Mouse (Mus musculus): ENCODE measurements around the gene Trip4. TPM values are rescaled to one million over a fixed set of nuclear protein-coding genes. Genes with fewer than 3 reads are reported as not detected.

Trip4 gene
- polyA plus RNA-seq, 1 experiment from 2014 or later = 33.7 TPM

GRCm38 (mm10) chr9:65793086-65793485, 115.5 kb downstream of the Trip4 start:
- 83% methylated on average over 3 of the region's 3 CpGs for WGBS
- H3K4me1 ChIP-seq (ENCODE audit: control insufficient read depth, insufficient read depth, low read length) = peaks cover 6% of the 10 kb centered on the region; the same call in 1 of the 2 replicates
- H3K9me3 ChIP-seq (ENCODE audit: control insufficient read depth, low read length) = no peaks in the 10 kb centered on the region
- ATAC-seq (ENCODE audit: low FRiP score) (no peak), DNase-seq (ENCODE audit: low spot score, missing footprints) (no peak)
- H3K27ac ChIP-seq (ENCODE audit: low read depth, low read length) = no peak overlapping the region
- no peaks in the 10 kb centered on the region for H3K27me3 ChIP-seq (ENCODE audit: control insufficient read depth, insufficient read depth, low read length)
- no peak overlapping the region for H3K4me2 ChIP-seq
- peaks cover 5% of the 10 kb centered on the region; the same call in 1 of the 2 replicates for H3K36me3 ChIP-seq (ENCODE audit: control insufficient read depth, insufficient read depth, low read length)
- H3K4me3 ChIP-seq (ENCODE audit: low read depth, low read length) = no peak overlapping the region
- H3K9ac ChIP-seq (ENCODE audit: low read length) = no peak overlapping the region

GRCm38 (mm10) chr9:65791846-65792245, 116.7 kb downstream of the Trip4 start:
- DNase-seq (ENCODE audit: low spot score, missing footprints) = no peak
- Histone ChIP-seq H3K4me1 (ENCODE audit: control insufficient read depth, insufficient read depth, low read length) (peaks cover 9% of the 10 kb centered on the region; the same call in 1 of the 2 replicates), H3K27ac (ENCODE audit: low read depth, low read length) (no peak overlapping the region), H3K27me3 (ENCODE audit: control insufficient read depth, insufficient read depth, low read length) (no peaks in the 10 kb centered on the region), H3K9me3 (ENCODE audit: control insufficient read depth, low read length) (no peaks in the 10 kb centered on the region), H3K4me3 (ENCODE audit: low read depth, low read length) (no peak overlapping the region), H3K9ac (ENCODE audit: low read length) (no peak overlapping the region), H3K4me2 (no peak overlapping the region), H3K36me3 (ENCODE audit: control insufficient read depth, insufficient read depth, low read length) (peaks cover 5% of the 10 kb centered on the region; the same call in 1 of the 2 replicates)
- ATAC-seq (ENCODE audit: low FRiP score) = no peak

- 87% methylated on average over 4 of the region's 4 CpGs for WGBS
- no peaks in the 10 kb centered on the region for H3K9me3 ChIP-seq (ENCODE audit: control insufficient read depth, low read length)
Observed at GRCm38 (mm10) chr9:65791106-65791505, 117.5 kb downstream of the Trip4 start.

GRCm38 (mm10) chr9:65789788-65790187, 118.8 kb downstream of the Trip4 start:
- WGBS = 92% methylated on average over 3 of the region's 3 CpGs
- Histone ChIP-seq H3K27me3 (ENCODE audit: control insufficient read depth, insufficient read depth, low read length) (no peaks in the 10 kb centered on the region), H3K4me2 (no peak overlapping the region), H3K36me3 (ENCODE audit: control insufficient read depth, insufficient read depth, low read length) (peaks cover 3% of the 10 kb centered on the region; the same call in 1 of the 2 replicates), H3K9me3 (ENCODE audit: control insufficient read depth, low read length) (no peaks in the 10 kb centered on the region), H3K9ac (ENCODE audit: low read length) (no peak overlapping the region), H3K4me3 (ENCODE audit: low read depth, low read length) (no peak overlapping the region), H3K27ac (ENCODE audit: low read depth, low read length) (no peak overlapping the region), H3K4me1 (ENCODE audit: control insufficient read depth, insufficient read depth, low read length) (peaks cover 9% of the 10 kb centered on the region; the same call in 1 of the 2 replicates)
- ATAC-seq (ENCODE audit: low FRiP score) (no peak), DNase-seq (ENCODE audit: low spot score, missing footprints) (no peak)

More at GRCm38 (mm10) chr9:65791106-65791505, 117.5 kb downstream of the Trip4 start:
- ATAC-seq (ENCODE audit: low FRiP score) (no peak), DNase-seq (ENCODE audit: low spot score, missing footprints) (no peak)
- Histone ChIP-seq H3K4me1 (ENCODE audit: control insufficient read depth, insufficient read depth, low read length) (peaks cover 9% of the 10 kb centered on the region; the same call in 1 of the 2 replicates), H3K36me3 (ENCODE audit: control insufficient read depth, insufficient read depth, low read length) (peaks cover 5% of the 10 kb centered on the region; the same call in 1 of the 2 replicates), H3K4me2 (no peak overlapping the region), H3K9ac (ENCODE audit: low read length) (no peak overlapping the region), H3K27me3 (ENCODE audit: control insufficient read depth, insufficient read depth, low read length) (no peaks in the 10 kb centered on the region), H3K4me3 (ENCODE audit: low read depth, low read length) (no peak overlapping the region), H3K27ac (ENCODE audit: low read depth, low read length) (no peak overlapping the region)

- Histone ChIP-seq H3K4me3 (ENCODE audit: low read depth, low read length) (no peak overlapping the region), H3K4me2 (no peak overlapping the region), H3K27ac (ENCODE audit: low read depth, low read length) (no peak overlapping the region), H3K9me3 (ENCODE audit: control insufficient read depth, low read length) (no peaks in the 10 kb centered on the region), H3K9ac (ENCODE audit: low read length) (no peak overlapping the region), H3K27me3 (ENCODE audit: control insufficient read depth, insufficient read depth, low read length) (no peaks in the 10 kb centered on the region), H3K4me1 (ENCODE audit: control insufficient read depth, insufficient read depth, low read length) (peaks cover 9% of the 10 kb centered on the region; the same call in 1 of the 2 replicates), H3K36me3 (ENCODE audit: control insufficient read depth, insufficient read depth, low read length) (no peaks in the 10 kb centered on the region)
- WGBS = 90% methylated on average over 4 of the region's 4 CpGs
- ATAC-seq (ENCODE audit: low FRiP score) (no peak), DNase-seq (ENCODE audit: low spot score, missing footprints) (no peak)
Observed at GRCm38 (mm10) chr9:65788556-65788955, 120.0 kb downstream of the Trip4 start.

- Histone ChIP-seq H3K9me3 (ENCODE audit: control insufficient read depth, low read length) (no peaks in the 10 kb centered on the region), H3K9ac (ENCODE audit: low read length) (no peak overlapping the region), H3K27me3 (ENCODE audit: control insufficient read depth, insufficient read depth, low read length) (no peaks in the 10 kb centered on the region), H3K27ac (ENCODE audit: low read depth, low read length) (0 out of 2 replicates have a peak overlapping the region, but pooled peaks have one; percentile 28), H3K4me2 (no peak overlapping the region), H3K4me1 (ENCODE audit: control insufficient read depth, insufficient read depth, low read length) (peaks cover 9% of the 10 kb centered on the region; the same call in 1 of the 2 replicates), H3K4me3 (ENCODE audit: low read depth, low read length) (no peak overlapping the region), H3K36me3 (ENCODE audit: control insufficient read depth, insufficient read depth, low read length) (no peaks in the 10 kb centered on the region)
- ATAC-seq (ENCODE audit: low FRiP score) (no peak), DNase-seq (ENCODE audit: low spot score, missing footprints) (no peak)
- 77% methylated on average over 4 of the region's 4 CpGs for WGBS
Observed at GRCm38 (mm10) chr9:65787829-65788344, 120.7 kb downstream of the Trip4 start.

GRCm38 (mm10) chr9:65786885-65787787, 121.5 kb downstream of the Trip4 start:
- Histone ChIP-seq H3K4me1 (ENCODE audit: control insufficient read depth, insufficient read depth, low read length) (peaks cover 9% of the 10 kb centered on the region; the same call in 1 of the 2 replicates), H3K36me3 (ENCODE audit: control insufficient read depth, insufficient read depth, low read length) (no peaks in the 10 kb centered on the region), H3K9me3 (ENCODE audit: control insufficient read depth, low read length) (no peaks in the 10 kb centered on the region), H3K27ac (ENCODE audit: low read depth, low read length) (0 out of 2 replicates have a peak overlapping the region, but pooled peaks have one; percentile 28), H3K9ac (ENCODE audit: low read length) (no peak overlapping the region), H3K27me3 (ENCODE audit: control insufficient read depth, insufficient read depth, low read length) (no peaks in the 10 kb centered on the region), H3K4me2 (no peak overlapping the region), H3K4me3 (ENCODE audit: low read depth, low read length) (no peak overlapping the region)
- DNase-seq (ENCODE audit: low spot score, missing footprints) (no peak), ATAC-seq (ENCODE audit: low FRiP score) (no peak)
- WGBS = 62% methylated on average over 8 of the region's 8 CpGs

GRCm38 (mm10) chr9:65785772-65786368, 122.7 kb downstream of the Trip4 start:
- no peaks in the 10 kb centered on the region for H3K27me3 ChIP-seq (ENCODE audit: control insufficient read depth, insufficient read depth, low read length)
- H3K27ac ChIP-seq (ENCODE audit: low read depth, low read length) = no peak overlapping the region
- DNase-seq (ENCODE audit: low spot score, missing footprints) = no peak
- H3K9me3 ChIP-seq (ENCODE audit: control insufficient read depth, low read length) = no peaks in the 10 kb centered on the region
- H3K4me3 ChIP-seq (ENCODE audit: low read depth, low read length) = no peak overlapping the region
- H3K4me2 ChIP-seq = no peak overlapping the region
- WGBS = 82% methylated on average over 4 of the region's 4 CpGs
- ATAC-seq (ENCODE audit: low FRiP score) = no peak
- no peaks in the 10 kb centered on the region for H3K36me3 ChIP-seq (ENCODE audit: control insufficient read depth, insufficient read depth, low read length)
- no peak overlapping the region for H3K9ac ChIP-seq (ENCODE audit: low read length)
- H3K4me1 ChIP-seq (ENCODE audit: control insufficient read depth, insufficient read depth, low read length) = peaks cover 7% of the 10 kb centered on the region; the same call in 1 of the 2 replicates

Data from midbrain, embryonic 11.5 days (tissue).